Mouse (Mus musculus) lung, postnatal 0 days (tissue): Measurements from ENCODE around the gene Ick. TPM values are rescaled to one million over a fixed set of nuclear protein-coding genes. Genes with fewer than 3 reads are reported as not detected.
A peak's percentile ranks its signal among the peaks of the same experiment; 100 is the strongest.

Source experiments
- ATAC-seq: fragments of 200-750 bp; cut with Nextera tagmentation; 2 replicates; pipeline ENCODE4 v1.8.0; 2017; ENCODE audit warnings: moderate library complexity
- DNase-seq: peaks from one replicate; pipeline ENCODE4 v3.0.0-alpha.2; 2016; ENCODE audit warnings: low spot score
- H3K27ac ChIP-seq: fragments of 300-500 bp; sonication (generic); 2 replicates; pipeline ENCODE4 v1.5.1; 2014; ENCODE audit warnings: antibody characterized with exemption, mild to moderate bottlenecking, low read length, mixed read lengths
- H3K27me3 ChIP-seq: fragments of 300-500 bp; sonication (generic); replicated peaks from 2 replicates; pipeline ENCODE4 v1.6.1; 2014; ENCODE audit warnings: low read length, mixed read lengths; ENCODE audit not compliant: insufficient read depth
- H3K36me3 ChIP-seq: fragments of 300-500 bp; sonication (generic); 2 replicates; pipeline ENCODE4 v1.6.1; 2014; ENCODE audit warnings: low read length, mixed read lengths; ENCODE audit not compliant: insufficient read depth
- H3K4me1 ChIP-seq: fragments of 300-500 bp; sonication (generic); 2 replicates; pipeline ENCODE4 v1.6.1; 2014; ENCODE audit warnings: antibody characterized with exemption, low read depth, low read length, mixed read lengths; ENCODE audit not compliant: insufficient read depth
- H3K4me2 ChIP-seq: fragments of 300-500 bp; sonication (generic); replicated peaks from 2 replicates; pipeline ENCODE4 v1.6.1; 2014; ENCODE audit warnings: low read depth, mild to moderate bottlenecking, low read length, moderate library complexity, mixed read lengths
- H3K4me3 ChIP-seq: fragments of 300-500 bp; sonication (generic); 2 replicates; pipeline ENCODE4 v1.5.1; 2014; ENCODE audit warnings: low read depth, low read length
- H3K9ac ChIP-seq: fragments of 300-500 bp; sonication (generic); replicated peaks from 2 replicates; pipeline ENCODE4 v1.6.1; 2014; ENCODE audit warnings: low read depth, mild to moderate bottlenecking
- H3K9me3 ChIP-seq: fragments of 300-500 bp; sonication (generic); 2 replicates; pipeline ENCODE4 v1.6.1; 2016; ENCODE audit warnings: low read length, mixed read lengths
- CTCF ChIP-seq: IDR thresholded peaks from 2 replicates; pipeline ENCODE4 v1.5.1; 2016; ENCODE audit warnings: antibody characterized with exemption, mild to moderate bottlenecking
- EP300 ChIP-seq: IDR thresholded peaks from 2 replicates; pipeline ENCODE4 v1.6.1; 2016; ENCODE audit warnings: antibody characterized with exemption, mild to moderate bottlenecking, control low read depth
- whole genome bisulfite sequencing: fragments of 180-500 bp; shearing (Covaris S2); extraction: QIAGEN DNeasy Blood & Tissue Kit; methylation state at CpG from one replicate; pipeline ENCODE4 v1.1.7; 2014; 5-methylcytosine and 5-hydroxymethylcytosine counted together
- polyA plus RNA-seq: library from polyadenylated mRNA; unstranded; fragments of >200 nt; fragmentation: Nextera tagmentation; extraction: Ambion mirVana; gene quantifications from 2 replicates; pipeline ENCODE4 v1.2.1, GENCODE M21; 2015

Gene Ick
- polyA plus RNA-seq, 1 experiment from 2014 or later: 23.0 TPM

GRCm38 (mm10) chr9:78107582-78107911, 1.4 kb upstream of the Ick start:
- no peak for TF ChIP-seq CTCF
- no peak for TF ChIP-seq EP300
- DNase-seq (no peak), ATAC-seq (peak; percentile 37; the same call in 1 of the 2 replicates)
- Histone ChIP-seq H3K27me3 (no peaks in the 10 kb centered on the region), H3K9ac (peak overlapping the region; percentile 84; the same call in 1 of the 2 replicates), H3K4me3 (peak overlapping the region; percentile 81), H3K27ac (peak overlapping the region; percentile 93), H3K36me3 (no peaks in the 10 kb centered on the region), H3K4me1 (peaks cover 14% of the 10 kb centered on the region; the same call in 1 of the 2 replicates), H3K4me2 (peak overlapping the region; percentile 85), H3K9me3 (no peaks in the 10 kb centered on the region)
- 15% methylated on average over 6 of the region's 6 CpGs for WGBS

GRCm38 (mm10) chr9:78107912-78108795, 838 bp upstream of the Ick start:
- Histone ChIP-seq H3K4me3 (peak overlapping the region; percentile 81), H3K4me2 (peak overlapping the region; percentile 85), H3K27ac (peak overlapping the region; percentile 93), H3K9ac (peak overlapping the region; percentile 84), H3K4me1 (peaks cover 14% of the 10 kb centered on the region; the same call in 1 of the 2 replicates), H3K9me3 (no peaks in the 10 kb centered on the region), H3K27me3 (no peaks in the 10 kb centered on the region), H3K36me3 (no peaks in the 10 kb centered on the region)
- ATAC-seq (peak; percentile 79), DNase-seq (peak; percentile 90)
- TF ChIP-seq CTCF: no peak
- TF ChIP-seq EP300: no peak
- WGBS: under 1% methylated on average over 81 of the region's 88 CpGs

DNA sequence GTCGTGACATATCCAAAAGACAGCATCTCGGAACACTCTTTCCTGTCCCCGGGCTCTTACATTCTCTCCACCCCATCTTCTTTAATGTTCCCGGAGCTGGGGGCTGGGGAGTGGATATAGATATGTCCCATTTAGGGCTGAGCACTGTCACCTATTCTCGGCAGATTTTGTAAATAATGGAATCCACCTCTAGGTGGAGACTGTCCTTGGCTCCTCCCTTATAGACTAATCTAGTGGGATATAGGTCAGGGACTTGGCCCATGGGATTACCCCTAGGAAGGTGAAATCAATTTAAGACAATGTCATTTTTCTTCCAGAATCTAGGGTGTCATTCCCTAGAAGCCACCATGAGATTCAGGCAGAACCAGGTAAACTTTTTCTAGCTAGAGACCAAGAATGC, 664 bp downstream of the Ick start:
- no peaks in the 10 kb centered on the region for H3K27me3 ChIP-seq
- peak overlapping the region; percentile 81 for H3K4me3 ChIP-seq
- peaks cover 12% of the 10 kb centered on the region; the same call in 1 of the 2 replicates for H3K4me1 ChIP-seq
- DNase-seq: no peak
- no peaks in the 10 kb centered on the region for H3K36me3 ChIP-seq
- H3K27ac ChIP-seq: peak overlapping the region; percentile 51; the same call in 1 of the 2 replicates
- peak overlapping the region; percentile 85 for H3K4me2 ChIP-seq
- H3K9me3 ChIP-seq: no peaks in the 10 kb centered on the region
- TF ChIP-seq CTCF (peak; percentile 47), EP300 (no peak)
- H3K9ac ChIP-seq: no peak overlapping the region
- ATAC-seq: no peak
- WGBS: 42% methylated on average over 5 of the region's 5 CpGs

- H3K4me1 ChIP-seq: peaks cover 12% of the 10 kb centered on the region; the same call in 1 of the 2 replicates
- DNase-seq (no peak), ATAC-seq (no peak)
- no peak overlapping the region for H3K27ac ChIP-seq
- H3K4me2 ChIP-seq: no peak overlapping the region
- 66% methylated on average over 2 of the region's 2 CpGs for WGBS
- no peaks in the 10 kb centered on the region for H3K27me3 ChIP-seq
- H3K9me3 ChIP-seq: no peaks in the 10 kb centered on the region
- TF ChIP-seq EP300: no peak
- TF ChIP-seq CTCF: no peak
- no peak overlapping the region for H3K9ac ChIP-seq
- H3K4me3 ChIP-seq: no peak overlapping the region
- no peaks in the 10 kb centered on the region for H3K36me3 ChIP-seq
Measured at GRCm38 (mm10) chr9:78111456-78111855, 2.5 kb downstream of the Ick start.

DNA sequence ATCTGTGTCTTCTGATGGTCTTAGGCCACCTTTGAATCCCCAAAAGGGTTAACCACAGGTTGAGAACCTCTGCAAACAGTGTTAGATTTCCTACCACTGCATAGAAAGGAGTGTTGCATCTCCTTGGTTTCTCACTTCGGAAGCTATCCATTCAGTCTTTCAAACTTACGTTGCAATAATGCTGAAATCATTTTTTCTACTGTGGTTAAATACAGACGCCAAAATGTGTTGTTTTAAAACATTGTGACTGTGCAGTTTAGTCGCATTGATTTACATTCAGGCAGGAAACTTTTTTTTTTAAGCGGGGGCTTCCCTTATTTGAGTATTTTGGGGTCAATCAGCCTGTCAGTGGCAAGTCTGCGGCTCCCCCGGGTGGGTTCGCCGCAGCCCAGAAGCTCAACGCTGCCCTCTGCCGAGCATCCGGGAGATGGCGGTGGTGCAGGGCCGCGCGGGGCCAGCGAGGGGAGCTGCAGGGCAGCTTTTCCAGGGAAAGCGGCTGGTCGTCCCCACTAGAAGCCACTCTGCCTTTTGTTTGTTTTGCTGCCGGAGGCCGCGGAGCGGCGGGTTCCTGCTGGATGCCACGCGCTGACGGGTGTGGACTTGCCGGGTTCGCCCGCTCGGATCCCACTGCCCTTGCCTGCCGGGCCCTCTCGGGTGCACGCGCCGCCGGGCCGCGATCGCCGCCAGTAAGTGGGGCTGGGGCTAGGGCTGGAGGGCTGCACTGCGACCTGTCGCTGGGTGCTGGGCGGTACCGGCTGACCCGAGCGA, 4.0 kb downstream of the Ick start:
- Histone ChIP-seq H3K9ac (peak overlapping the region; percentile 81), H3K4me3 (peak overlapping the region; percentile 84), H3K27ac (peak overlapping the region; percentile 92), H3K27me3 (no peaks in the 10 kb centered on the region), H3K9me3 (no peaks in the 10 kb centered on the region), H3K4me1 (peaks cover 7% of the 10 kb centered on the region; the same call in 1 of the 2 replicates), H3K36me3 (no peaks in the 10 kb centered on the region), H3K4me2 (peak overlapping the region; percentile 72)
- WGBS: 1% methylated on average over 45 of the region's 47 CpGs
- TF ChIP-seq CTCF: peak; percentile 99
- no peak for TF ChIP-seq EP300
- ATAC-seq (peak; percentile 78), DNase-seq (peak; percentile 97)

GRCm38 (mm10) chr9:78113538-78113885, 4.5 kb downstream of the Ick start:
- Histone ChIP-seq H3K4me2 (peak overlapping the region; percentile 72), H3K36me3 (no peaks in the 10 kb centered on the region), H3K9ac (peak overlapping the region; percentile 81), H3K9me3 (no peaks in the 10 kb centered on the region), H3K27me3 (no peaks in the 10 kb centered on the region), H3K4me1 (peaks cover 7% of the 10 kb centered on the region; the same call in 1 of the 2 replicates), H3K27ac (peak overlapping the region; percentile 92), H3K4me3 (peak overlapping the region; percentile 84)
- WGBS: under 1% methylated on average over 13 of the region's 14 CpGs
- ATAC-seq: no peak
- DNase-seq: no peak
- TF ChIP-seq CTCF: no peak
- no peak for TF ChIP-seq EP300
